Mouse (Mus musculus): Measurements from ENCODE around the gene 5730596B20Rik.

The 5730596B20Rik gene

GRCm38 (mm10) chr6:52197271-52197670 lies 20.0 kb downstream of the 5730596B20Rik start:
- DNase-seq (ENCODE audit: low read depth, low spot score), result peak; percentile 60

GRCm38 (mm10) chr6:52200073-52200750 lies 22.9 kb downstream of the 5730596B20Rik start:
- no peak for DNase-seq (ENCODE audit: low read depth, low spot score)

- no peak for DNase-seq (ENCODE audit: low read depth, low spot score)
These were observed 23.5 kb downstream of the 5730596B20Rik start for GRCm38 (mm10) chr6:52200751-52201250.

DNA sequence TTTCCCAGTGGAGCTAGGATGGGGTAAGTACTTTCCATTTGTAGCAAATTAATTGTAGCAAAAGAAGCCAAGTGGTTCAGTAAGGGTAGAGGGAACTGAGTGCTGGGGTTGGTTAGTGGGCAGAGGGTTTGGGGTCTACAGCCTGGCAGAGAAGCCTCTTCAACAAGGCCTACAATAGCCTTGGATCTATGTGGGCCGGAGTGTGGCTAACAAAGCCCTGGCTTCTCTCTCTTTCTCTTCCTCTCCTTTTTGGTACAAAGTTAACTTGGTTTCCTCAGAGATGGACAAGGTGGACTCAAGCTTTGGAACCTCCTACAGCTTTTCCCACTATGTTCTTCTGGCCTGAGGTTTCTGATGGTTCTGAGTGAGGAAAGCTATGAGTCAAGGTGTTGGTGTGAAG lies 24.0 kb downstream of the 5730596B20Rik start:
- no peak for DNase-seq (ENCODE audit: low read depth, low spot score)

- no peak for DNase-seq (ENCODE audit: low read depth, low spot score)
These were observed 25.2 kb downstream of the 5730596B20Rik start for GRCm38 (mm10) chr6:52202362-52203120.

DNA sequence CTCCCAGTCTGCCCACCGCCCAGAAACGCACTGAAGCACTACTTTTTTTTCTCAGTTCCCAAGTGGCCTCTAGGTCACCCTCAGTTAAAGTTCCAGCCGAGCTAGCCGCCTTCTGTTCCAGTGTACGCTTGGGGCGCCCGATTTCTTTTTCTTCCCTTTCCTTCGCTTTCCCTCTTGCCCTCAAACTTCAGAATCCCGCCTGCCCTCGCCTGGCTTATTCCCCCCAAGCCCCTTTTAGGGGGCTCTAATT lies 25.7 kb downstream of the 5730596B20Rik start:
- DNase-seq (ENCODE audit: low read depth, low spot score), result no peak

DNA sequence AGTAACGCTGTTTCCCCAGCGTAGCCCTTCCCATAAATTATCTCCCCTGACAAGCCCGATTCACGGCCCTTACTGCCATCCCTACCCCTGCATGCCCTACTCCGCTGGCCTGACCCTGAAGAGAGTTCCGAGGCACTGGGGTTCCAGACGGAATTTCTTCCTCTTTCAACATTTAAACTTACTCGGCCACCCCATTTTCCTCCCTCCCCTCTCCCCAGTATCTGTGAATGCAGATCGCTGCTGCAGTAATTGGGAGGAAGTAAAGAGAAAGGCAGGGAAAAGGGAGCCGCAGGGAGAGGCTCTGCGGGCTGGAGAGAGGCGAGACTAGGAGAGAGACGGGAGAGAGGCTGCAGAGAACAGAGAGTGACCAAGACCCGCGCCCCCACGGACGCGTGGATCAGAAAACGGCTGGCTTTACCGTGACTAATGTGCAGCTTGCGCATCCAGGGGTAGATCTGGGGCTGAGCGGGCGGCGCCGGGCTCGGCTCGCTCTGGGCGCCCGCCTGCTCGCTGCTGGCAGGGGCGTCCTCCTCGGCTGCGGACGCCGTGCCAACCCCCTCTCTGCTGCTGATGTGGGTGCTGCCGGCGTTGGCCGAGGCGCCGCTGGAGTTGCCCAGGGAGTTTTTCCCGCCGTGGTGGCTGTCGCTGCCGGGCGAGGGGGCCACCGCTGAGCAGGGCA lies 26.2 kb downstream of the 5730596B20Rik start:
- DNase-seq (ENCODE audit: low read depth, low spot score), result no peak

DNA sequence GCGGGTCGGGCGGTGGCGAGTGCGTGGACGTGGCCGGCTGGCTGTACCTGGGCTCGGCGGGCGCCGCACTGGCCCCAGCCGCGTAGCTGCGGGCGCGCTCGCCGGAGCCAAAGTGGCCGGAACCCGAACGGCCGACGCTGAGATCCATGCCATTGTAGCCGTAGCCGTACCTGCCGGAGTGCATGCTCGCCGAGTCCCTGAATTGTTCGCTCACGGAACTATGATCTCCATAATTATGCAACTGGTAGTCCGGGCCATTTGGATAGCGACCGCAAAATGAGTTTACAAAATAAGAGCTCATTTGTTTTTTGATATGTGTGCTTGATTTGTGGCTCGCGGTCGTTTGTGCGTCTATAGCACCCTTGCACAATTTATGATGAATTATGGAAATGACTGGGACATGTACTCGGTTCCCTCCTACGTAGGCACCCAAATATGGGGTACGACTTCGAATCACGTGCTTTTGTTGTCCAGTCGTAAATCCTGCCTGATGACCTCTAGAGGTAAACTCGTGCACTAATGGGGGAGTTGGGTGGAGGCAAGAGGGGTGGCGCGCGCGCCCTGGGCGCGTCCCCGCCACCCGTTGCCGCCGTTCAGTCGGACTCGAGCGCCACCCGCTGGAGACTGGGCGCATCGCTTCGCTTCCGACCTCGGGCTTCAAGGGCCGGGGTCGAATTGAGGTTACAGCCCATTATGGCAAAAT lies 26.9 kb downstream of the 5730596B20Rik start, which contains the start of gene Hoxa5:
TSS of gene Hoxa5 (minus strand) at position 538 of the 703 bp plus-strand sequence.
- DNase-seq (ENCODE audit: low read depth, low spot score), result peak; percentile 31

DNA sequence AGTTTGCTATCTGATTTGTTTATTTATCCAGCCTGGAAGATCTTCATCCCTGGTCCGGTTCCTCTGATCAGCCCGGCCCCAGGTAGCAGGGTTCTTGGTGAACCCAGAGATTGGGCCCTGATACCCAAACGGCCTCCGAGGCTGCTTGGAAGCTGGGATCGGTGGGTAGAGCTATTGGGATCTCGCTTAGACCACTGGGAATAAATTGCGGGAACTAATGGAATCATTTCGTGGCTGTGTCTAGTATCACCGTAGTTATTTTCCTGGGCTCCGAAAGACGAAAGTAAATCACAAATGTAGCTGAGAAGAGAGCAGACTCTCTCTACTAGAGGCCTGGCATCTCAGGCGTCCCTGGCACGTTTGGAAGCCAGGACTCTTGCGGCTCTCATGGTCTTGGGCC lies 27.9 kb downstream of the 5730596B20Rik start:
- DNase-seq (ENCODE audit: low read depth, low spot score), result no peak

DNA sequence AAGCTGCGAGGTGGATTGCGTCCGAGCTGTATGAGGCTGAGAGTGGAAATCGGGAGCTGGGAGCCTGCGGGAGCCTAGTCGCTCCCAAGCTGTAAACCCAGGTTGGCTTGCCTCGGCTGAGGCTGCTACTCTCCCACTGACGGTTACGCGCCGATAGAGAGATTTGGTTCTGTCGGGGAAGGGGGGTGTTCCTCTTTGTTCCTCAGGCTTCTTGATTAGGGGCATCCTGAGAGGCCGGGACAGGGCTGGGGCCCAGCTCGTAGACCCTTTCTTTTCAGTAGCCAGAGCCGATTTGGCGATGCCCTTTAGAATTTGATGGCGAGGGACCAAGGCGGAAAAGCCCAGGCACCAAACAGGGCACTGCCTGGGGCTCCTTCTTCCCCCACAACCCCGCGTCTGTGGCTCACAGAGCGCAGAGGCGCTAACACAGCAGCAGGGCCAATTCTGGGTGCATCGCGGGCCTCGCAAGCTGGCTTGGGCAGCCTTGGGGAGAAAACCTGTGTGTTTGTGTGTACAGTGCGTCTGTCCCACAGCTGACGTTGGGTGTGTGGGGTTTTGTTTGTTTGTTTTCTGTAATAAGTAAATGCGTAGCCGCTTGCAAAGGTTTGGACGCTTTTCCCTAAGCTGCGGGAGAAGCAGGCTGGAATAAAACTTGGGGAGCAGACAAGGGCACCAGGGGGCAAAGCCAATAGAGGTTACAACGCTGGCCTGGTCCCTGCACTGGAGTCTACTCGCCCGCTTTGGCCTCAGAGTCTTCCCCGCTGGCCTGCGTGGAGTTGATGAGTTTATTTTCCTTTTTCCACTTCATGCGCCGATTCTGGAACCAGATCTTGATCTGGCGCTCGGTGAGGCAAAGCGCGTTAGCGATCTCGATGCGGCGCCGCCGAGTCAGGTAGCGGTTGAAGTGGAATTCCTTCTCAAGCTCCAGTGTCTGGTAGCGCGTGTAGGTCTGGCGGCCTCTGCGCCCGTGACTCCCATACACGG lies 28.6 kb downstream of the 5730596B20Rik start:
- no peak for DNase-seq (ENCODE audit: low read depth, low spot score)

GRCm38 (mm10) chr6:52206882-52207683 lies 29.8 kb downstream of the 5730596B20Rik start:
- DNase-seq (ENCODE audit: low read depth, low spot score), result no peak

GRCm38 (mm10) chr6:52207684-52207976 lies 30.3 kb downstream of the 5730596B20Rik start:
- DNase-seq (ENCODE audit: low read depth, low spot score), result no peak

DNA sequence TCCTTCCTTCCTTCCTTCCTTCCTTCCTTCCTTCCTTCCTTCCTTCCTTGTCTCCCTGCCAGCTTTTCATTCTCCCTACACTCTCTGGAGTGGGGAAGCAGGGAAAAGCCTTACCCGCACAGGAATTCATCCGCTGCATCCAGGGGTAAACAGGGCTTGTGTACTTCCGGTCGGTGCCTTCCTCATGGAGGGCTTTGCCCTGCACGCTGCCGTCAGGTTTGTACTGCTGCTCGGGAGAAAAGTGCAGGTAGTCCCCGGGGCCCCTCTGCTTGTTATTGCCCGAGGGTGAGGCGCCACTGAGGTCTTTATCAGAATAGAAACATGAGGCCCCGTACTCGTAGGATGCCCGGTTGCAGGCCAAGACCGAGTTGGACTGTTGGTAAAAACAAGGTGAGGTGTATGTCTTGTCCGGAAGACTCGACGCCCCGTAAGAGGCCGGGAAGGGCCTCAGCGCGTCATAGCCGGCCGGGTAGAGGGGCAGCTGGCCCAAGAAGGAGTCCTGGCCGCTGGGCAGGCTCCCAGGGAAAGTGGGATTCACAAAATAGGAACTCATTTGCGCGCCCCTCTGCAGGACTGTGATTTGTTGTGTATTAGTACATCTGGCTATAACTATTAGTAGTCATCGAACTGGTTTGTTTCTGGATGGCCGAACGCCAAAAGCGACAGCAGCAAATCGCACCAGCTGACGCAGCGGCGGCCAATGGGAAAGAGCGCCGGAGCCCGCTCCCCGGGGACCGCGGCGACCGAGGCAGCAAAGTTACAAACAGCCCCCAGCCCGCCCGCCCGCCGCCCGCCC lies 31.0 kb downstream of the 5730596B20Rik start, which contains the start of gene Hoxa6:
TSS of gene Hoxa6 (minus strand) at position 651 of the 796 bp plus-strand sequence.
- DNase-seq (ENCODE audit: low read depth, low spot score), result no peak

- no peak for DNase-seq (ENCODE audit: low read depth, low spot score)
These were observed 31.8 kb downstream of the 5730596B20Rik start for GRCm38 (mm10) chr6:52208868-52209684.

DNA sequence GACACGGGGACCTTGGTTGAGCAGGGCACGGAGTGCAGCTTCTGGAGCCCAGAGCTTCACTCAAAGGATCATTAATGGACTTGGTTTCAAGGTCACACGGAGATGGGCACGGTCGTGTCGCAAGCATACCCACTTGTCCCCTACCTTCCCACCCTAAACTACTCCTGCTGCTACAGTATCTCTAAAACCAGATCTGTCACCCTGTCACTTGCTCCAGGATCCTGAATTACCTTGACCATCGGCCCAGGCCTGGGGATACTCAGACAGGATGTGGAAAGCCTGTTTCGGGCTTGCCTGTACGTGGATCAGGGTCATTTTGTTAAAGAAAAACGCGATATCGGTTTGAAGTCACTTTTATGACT lies 32.4 kb downstream of the 5730596B20Rik start:
- no peak for DNase-seq (ENCODE audit: low read depth, low spot score)

- DNase-seq (ENCODE audit: low read depth, low spot score), result peak; percentile 61
These were observed 34.1 kb downstream of the 5730596B20Rik start for GRCm38 (mm10) chr6:52211170-52211935.

DNA sequence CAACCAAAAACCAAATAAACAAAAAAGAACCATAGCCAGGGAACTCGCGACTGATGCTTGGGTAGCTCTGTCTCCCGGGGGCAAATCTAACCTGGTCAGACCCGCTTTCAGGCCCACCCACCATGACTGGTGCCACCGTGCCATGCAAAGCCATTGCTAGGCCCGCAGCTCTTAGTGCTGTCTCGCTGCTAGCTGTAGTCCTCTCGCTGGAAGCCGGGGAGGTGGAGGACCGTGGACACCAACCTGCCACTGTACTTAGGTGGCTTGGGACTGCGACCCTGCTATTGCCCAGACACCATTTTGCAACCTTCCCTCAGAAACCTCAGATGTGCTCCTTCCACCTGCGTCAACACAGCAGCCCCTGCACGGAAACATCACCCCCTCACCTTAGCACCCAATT lies 34.7 kb downstream of the 5730596B20Rik start:
- no peak for DNase-seq (ENCODE audit: low read depth, low spot score)
